Mouse (Mus musculus) macrophage (primary cell): ENCODE data around the gene Atf7. TPM values are rescaled to one million over a fixed set of nuclear protein-coding genes. Genes with fewer than 3 reads are reported as not detected.
A peak's percentile ranks its signal among the peaks of the same experiment; 100 is the strongest.

Experiments used
- H3K27ac ChIP-seq: fragments of 350-480 bp; formaldehyde crosslinking; 2 replicates; pipeline ENCODE4 v1.9.0; 2021
- H3K36me3 ChIP-seq: fragments of 350-480 bp; formaldehyde crosslinking; 2 replicates; pipeline ENCODE4 v1.9.0; 2021; ENCODE audit errors: inconsistent target
- H3K4me3 ChIP-seq: fragments of 350-480 bp; formaldehyde crosslinking; 2 replicates; pipeline ENCODE4 v1.9.0; 2021; ENCODE audit errors: inconsistent target
- H3K79me2 ChIP-seq: fragments of 350-480 bp; formaldehyde crosslinking; 2 replicates; pipeline ENCODE4 v1.9.0; 2021; ENCODE audit errors: inconsistent target
- WGBS: methylation state at CpG from one replicate; pipeline ENCODE4 v1.1.7; 2026; ENCODE audit warnings: inconsistent platforms; ENCODE audit not compliant: missing documents; 5-methylcytosine and 5-hydroxymethylcytosine counted together
- polyA plus RNA-seq: library from polyadenylated mRNA; stranded (reverse); fragments of 250-400 nt; gene quantifications from 3 replicates; pipeline ENCODE4 v1.2.4, GENCODE M21; 2018; ENCODE audit warnings: inconsistent platforms

The Atf7 gene
- polyA plus RNA-seq, 1 experiment from 2014 or later, result 59.3 TPM

DNA sequence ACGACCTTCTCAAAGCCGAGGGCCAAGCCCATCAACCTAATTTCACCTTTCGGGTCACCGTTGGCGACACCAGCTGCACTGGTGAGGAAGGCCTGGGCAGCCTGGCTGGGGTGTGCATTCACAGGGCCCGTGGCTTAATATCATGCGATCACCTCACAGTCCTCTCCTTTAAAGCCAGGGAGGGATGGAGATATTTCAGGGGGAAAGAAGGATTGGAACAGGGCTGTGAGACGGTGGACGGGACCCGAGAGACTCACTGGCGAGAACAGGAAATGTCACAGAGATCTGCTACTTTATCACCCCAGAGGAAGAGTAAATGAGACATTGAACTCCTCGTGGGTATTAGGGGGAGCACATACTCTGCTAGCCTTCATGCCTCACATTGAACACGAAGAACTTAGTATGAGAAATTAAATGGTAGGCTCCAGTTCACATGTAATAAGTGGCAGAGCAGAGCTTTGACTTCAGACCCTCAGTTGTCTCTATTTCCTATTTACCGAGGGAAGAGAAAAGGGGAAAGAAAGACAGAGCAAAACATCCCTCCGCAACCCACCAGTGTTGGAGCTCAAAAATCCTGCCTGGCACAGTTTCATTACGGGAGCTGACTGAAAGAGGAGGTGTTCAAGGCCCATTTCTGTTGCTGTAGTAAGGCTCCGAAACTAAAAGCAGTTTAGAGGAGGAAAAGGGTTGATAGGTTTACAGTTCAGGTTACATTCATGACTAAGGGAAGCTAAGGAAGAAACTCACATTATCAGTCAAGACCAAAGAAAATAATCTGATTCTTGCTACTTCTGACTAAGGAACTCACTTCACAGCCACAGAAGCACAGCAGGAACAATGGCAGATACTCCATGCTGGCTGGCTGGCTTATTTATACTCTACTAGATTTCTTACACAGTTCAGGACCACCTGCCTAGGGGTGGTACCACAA is 105.8 kb downstream of the Atf7 start:
- Histone ChIP-seq H3K27ac (peak overlapping the region; percentile 79), H3K79me2 (peaks cover 30% of the 10 kb centered on the region), H3K36me3 (peaks cover 23% of the 10 kb centered on the region), H3K4me3 (peak overlapping the region; percentile 80)
- WGBS, result 28% methylated on average over 15 of the region's 17 CpGs

DNA sequence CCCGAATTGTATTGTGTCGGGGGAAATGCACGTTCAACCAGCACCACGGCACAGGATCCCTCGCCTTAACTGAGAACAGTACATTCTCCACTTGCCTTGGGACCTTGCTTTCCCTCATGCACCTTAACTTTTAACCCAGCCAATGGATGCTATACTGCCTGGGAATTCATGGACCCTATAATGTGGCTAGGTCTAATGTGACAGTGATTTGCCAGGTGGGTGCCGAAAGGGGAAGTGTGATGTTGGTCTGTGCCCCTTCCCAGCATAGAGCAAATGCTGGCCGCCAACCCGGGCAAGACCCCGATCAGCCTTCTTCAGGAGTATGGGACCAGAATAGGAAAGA is 106.4 kb downstream of the Atf7 start:
- Histone ChIP-seq H3K79me2 (peaks cover 30% of the 10 kb centered on the region), H3K4me3 (peak overlapping the region; percentile 80), H3K36me3 (peaks cover 17% of the 10 kb centered on the region), H3K27ac (peak overlapping the region; percentile 79)
- whole genome bisulfite sequencing, result 0% methylated on average over 8 of the region's 9 CpGs

DNA sequence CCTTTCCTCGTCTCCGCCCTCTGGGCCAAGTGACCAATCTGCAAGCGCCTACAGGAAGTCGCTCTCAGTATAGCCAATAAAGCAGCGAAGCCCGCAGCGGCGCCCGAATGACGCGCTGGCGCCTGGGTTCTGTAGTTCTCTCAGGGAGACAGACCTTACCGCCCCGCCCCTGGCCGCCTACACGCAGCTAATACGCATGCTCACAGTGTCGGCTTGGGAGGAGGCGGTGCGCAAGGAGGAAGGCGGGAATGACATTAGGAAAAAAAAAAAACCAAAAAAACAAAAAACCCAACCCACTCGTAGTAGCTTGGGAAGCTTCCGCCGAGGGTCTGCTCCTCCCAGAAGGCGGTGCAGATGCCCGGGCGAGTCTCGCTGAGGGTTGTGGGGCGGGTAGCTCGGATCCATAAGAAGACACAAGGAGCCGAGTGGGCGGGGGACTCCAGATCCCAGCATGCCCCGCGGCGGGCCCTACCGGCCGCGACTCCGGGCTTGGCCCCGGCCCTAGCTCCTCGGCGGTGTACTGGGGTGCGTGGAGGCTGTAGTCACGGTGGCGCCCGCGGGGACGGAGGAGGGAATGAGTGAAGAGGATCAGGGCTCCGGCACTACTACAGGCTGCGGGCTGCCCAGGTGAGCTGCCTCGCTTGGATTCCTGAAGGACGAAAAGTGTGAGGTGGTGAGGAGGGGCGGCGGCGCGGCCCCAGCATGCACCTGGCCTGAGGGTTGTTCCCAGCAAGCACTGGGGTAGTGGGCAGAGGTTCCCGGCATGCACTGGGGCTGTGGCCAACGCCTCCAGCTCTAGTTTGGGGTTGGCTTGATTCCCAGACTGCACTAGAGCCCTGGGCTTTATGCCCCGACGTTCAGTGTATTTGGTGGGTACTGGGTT is 107.0 kb downstream of the Atf7 start, which contains the start of gene Tarbp2:
Gene Tarbp2, plus strand, starts transcription at position 217 of the 883 bp plus-strand sequence.
- under 1% methylated on average over 51 of the region's 60 CpGs for WGBS

DNA sequence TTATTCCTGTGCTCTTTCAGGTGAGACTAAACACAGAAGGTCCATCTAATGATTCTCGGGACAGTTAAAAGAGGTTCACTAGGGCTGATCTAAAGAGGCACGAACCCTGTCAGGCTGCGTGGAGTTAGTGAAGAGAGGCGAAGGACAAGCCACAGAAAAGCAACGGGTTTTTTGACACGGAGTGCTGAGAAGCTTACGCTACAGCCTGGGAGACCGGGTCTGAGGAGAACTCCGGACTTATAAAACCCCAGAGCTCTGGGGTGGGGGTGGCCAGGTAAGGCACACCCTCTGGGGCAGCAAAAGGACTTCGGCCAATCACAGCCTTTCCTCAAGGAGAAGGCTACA is 107.7 kb downstream of the Atf7 start:
- WGBS, result 0% methylated on average over 10 of the region's 10 CpGs
- Histone ChIP-seq H3K36me3 (peaks cover 12% of the 10 kb centered on the region; the same call in 1 of the 2 replicates), H3K27ac (peak overlapping the region; percentile 45), H3K4me3 (peak overlapping the region; percentile 80), H3K79me2 (peaks cover 30% of the 10 kb centered on the region)

More for the DNA sequence above, 107.0 kb downstream of the Atf7 start, which contains the start of gene Tarbp2:
- Histone ChIP-seq H3K36me3 (peaks cover 13% of the 10 kb centered on the region; the same call in 1 of the 2 replicates), H3K27ac (peak within 1 kb of the TSS; percentile 79), H3K79me2 (peaks cover 30% of the 10 kb centered on the region), H3K4me3 (peak within 1 kb of the TSS; percentile 80)

DNA sequence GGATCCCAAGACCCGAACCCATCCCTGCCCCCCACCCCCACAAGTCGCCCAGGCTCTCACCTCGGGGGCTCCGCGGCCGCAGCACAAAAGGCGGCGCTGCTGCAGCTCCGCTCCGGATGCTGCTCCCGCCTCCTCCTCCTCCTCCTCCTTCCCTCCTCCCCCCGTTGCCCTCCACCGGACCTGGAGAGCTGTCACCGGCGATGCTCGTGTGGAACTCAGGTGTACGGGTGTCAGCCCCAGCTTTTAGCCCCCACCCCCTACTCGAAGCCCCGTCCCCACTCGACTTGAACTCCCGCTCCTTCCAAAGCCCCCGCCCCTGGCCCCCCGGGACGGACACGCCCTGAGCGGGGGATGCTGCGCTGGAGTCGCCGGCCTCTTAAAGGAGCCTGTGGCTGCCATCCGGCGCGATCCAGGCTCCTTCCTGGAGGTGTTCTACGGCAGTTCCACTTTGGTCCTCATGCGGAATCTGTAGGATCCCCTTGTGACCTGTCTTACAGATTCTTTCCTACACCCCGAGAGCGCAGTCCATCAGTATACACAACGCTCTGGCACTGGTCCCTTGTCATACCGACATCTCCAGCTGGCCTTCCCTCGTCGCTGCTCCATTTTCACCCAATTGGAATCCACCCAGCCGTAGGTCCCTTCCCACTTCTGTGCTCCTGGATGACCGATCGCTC is 108.4 kb downstream of the Atf7 start, which contains the start of gene Map3k12:
Gene Map3k12, minus strand, starts transcription at position 337 of the 677 bp plus-strand sequence.
- peak within 1 kb of the TSS; percentile 45 for H3K27ac ChIP-seq
- peaks cover 5% of the 10 kb centered on the region; the same call in 1 of the 2 replicates for H3K36me3 ChIP-seq
- 1% methylated on average over 42 of the region's 43 CpGs for WGBS
- H3K79me2 ChIP-seq, result peaks cover 30% of the 10 kb centered on the region
- peak within 1 kb of the TSS; percentile 80 for H3K4me3 ChIP-seq

DNA sequence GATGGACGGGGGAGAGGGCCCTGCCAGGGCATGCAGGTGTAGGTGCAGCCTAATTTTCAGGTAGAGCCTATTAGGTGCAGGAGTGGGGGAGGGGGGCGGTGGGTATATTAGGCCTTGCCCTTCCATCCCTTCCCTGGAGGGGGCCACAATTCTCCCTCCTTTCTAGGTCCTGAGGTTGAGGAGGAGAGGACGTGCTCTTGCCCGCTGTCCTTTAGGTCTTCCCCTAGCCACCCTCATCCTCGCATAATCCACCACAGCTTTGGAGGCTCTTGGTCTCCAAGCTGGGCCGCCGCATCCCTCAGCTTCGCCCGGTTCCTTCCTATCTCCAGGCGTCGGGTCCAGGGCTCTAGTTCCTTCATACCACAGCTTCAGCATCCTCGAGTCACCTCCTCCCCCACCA is 109.0 kb downstream of the Atf7 start:
- no peaks in the 10 kb centered on the region for H3K36me3 ChIP-seq
- 13% methylated on average over 12 of the region's 12 CpGs for WGBS
- H3K4me3 ChIP-seq, result peak overlapping the region; percentile 80
- H3K79me2 ChIP-seq, result peaks cover 26% of the 10 kb centered on the region
- H3K27ac ChIP-seq, result no peak overlapping the region

DNA sequence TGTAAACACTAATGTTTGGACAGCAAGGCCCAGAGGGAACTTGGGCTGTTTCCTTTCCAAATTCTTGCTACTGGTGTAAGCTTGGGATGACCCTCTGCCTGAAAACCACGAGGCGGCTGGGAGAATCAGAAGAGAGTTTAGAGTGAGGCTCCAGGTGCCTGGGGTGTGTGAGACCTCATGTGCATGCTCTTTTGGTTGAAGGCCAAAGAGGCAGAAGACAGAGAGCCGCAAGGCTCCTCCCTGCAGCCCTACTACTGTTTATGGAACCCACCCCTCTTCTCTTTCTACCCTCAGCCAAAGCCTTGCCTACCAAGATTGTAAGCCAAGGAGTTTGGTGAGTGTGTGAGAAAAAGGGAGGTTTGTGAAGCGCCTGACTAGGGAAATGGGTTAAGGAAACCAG is 109.5 kb downstream of the Atf7 start:
- Histone ChIP-seq H3K36me3 (no peaks in the 10 kb centered on the region), H3K79me2 (peaks cover 21% of the 10 kb centered on the region), H3K27ac (no peak overlapping the region), H3K4me3 (peak overlapping the region; percentile 80; the same call in 1 of the 2 replicates)
- WGBS, result 95% methylated on average over 4 of the region's 4 CpGs

DNA sequence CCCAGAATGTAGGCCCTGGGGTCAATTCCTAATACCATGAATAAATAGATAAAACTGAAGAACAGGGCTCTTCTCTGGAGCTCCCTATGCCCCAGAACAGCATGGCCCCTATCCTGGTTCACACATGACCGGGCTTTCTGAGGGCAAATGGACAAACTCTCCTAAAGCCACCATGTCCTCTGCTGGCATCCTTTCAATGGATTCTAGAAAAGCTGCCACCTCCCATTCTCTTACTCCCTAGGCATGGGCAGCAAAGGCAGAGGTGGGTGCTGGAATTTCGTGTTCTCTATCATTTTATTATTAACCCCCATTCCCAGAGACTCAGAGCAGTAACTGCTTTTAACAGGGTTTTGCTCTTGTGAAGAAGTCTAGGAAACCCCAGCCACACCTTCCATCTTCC is 110.0 kb downstream of the Atf7 start:
- Histone ChIP-seq H3K27ac (no peak overlapping the region), H3K36me3 (no peaks in the 10 kb centered on the region), H3K79me2 (peaks cover 16% of the 10 kb centered on the region), H3K4me3 (no peak overlapping the region)
- WGBS, result 100% methylated on average over 2 of the region's 2 CpGs

DNA sequence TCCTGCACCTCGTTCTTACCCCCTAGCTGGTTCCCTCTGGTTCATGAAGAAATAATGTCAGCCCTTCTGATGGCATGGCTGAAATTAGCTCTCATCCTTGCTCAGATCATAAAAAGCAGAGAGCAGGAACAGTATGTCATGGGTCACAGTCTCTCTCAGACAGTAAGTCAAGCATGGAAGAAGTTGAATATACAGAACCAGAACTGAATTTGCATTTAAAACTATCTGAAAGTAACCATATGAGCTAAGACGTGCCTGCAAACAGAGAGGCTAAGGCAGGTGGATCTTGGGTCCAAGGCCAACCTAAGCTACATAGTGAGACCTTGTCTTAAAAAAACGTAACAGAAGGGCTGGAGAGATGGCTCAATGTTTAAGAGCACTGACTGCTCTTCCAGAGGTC is 112.3 kb downstream of the Atf7 start:
- Histone ChIP-seq H3K27ac (no peak overlapping the region), H3K4me3 (no peak overlapping the region), H3K79me2 (peaks cover 19% of the 10 kb centered on the region), H3K36me3 (no peaks in the 10 kb centered on the region)
- WGBS, result 82% methylated on average over 3 of the region's 3 CpGs

DNA sequence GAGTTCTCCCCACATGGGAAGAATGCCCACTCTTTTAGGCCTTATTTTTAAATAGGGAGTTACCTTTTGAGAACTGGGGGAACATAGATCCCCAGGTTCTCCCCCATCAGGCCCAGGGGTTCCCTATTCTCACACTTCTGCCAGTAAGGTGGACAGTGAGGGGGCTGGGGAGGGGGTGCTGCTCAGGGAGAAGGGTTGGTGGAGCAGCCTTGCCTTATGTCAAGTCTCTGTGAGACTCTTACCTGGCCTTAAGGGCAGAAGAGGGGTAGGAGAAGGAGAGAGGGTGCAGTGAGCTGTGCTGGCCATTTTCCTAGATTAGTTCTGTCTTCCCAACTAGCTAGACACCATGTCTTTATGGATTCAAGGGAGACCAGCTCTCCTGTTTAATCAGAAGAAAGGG is 112.8 kb downstream of the Atf7 start:
- no peak overlapping the region for H3K4me3 ChIP-seq
- no peaks in the 10 kb centered on the region for H3K36me3 ChIP-seq
- no peak overlapping the region for H3K27ac ChIP-seq
- peaks cover 19% of the 10 kb centered on the region for H3K79me2 ChIP-seq

DNA sequence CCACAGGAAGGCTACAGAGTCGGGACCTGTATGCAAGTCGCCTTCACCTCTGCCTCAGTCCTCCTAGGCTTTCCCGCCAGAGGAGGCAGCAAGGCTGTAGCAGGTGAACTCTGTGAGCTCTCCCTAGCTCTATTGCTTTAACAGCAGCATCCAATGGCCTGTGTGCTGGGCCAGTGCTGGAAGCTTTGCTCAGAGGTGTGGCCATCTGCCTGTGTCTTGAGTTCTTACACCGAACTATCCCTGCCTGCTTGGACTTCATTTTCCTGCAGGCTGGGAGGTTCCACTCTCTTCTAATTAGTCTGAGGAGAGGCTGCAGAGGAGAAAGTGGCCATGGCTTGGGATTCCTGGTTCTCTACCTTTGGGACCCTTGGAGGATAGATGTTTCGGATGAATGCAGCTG is 113.3 kb downstream of the Atf7 start:
- Histone ChIP-seq H3K4me3 (no peak overlapping the region), H3K79me2 (peaks cover 19% of the 10 kb centered on the region), H3K36me3 (no peaks in the 10 kb centered on the region), H3K27ac (no peak overlapping the region)
- 92% methylated on average over 5 of the region's 5 CpGs for WGBS

DNA sequence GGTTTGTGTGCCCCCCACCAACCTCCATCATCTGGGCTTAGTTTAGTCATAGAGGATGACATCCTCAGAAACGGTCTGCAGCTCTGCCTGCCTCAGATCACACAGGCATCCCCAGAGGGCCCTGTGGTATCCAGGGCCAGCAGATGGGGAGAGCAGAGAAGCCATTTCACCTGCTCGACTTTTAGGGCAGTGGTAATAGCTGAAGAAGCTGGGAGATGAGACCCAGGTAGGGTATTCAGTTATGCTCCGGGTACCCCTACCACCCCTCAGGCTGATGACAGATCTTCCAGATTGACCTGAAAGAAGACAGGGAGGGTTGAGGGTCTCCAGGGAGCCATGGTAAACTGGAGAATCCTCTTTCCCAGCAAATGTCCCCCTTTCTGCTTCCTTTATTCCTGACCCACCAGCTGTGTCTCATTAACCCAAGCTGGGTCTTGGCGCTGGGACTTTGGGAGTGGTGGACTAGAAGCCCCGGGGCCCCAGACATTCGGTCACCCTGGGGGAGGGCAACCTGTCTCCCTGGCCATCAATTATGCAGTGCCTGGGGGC is 113.9 kb downstream of the Atf7 start:
- Histone ChIP-seq H3K79me2 (peaks cover 19% of the 10 kb centered on the region), H3K4me3 (no peak overlapping the region), H3K27ac (no peak overlapping the region), H3K36me3 (no peaks in the 10 kb centered on the region)
- WGBS, result 76% methylated on average over 6 of the region's 6 CpGs

DNA sequence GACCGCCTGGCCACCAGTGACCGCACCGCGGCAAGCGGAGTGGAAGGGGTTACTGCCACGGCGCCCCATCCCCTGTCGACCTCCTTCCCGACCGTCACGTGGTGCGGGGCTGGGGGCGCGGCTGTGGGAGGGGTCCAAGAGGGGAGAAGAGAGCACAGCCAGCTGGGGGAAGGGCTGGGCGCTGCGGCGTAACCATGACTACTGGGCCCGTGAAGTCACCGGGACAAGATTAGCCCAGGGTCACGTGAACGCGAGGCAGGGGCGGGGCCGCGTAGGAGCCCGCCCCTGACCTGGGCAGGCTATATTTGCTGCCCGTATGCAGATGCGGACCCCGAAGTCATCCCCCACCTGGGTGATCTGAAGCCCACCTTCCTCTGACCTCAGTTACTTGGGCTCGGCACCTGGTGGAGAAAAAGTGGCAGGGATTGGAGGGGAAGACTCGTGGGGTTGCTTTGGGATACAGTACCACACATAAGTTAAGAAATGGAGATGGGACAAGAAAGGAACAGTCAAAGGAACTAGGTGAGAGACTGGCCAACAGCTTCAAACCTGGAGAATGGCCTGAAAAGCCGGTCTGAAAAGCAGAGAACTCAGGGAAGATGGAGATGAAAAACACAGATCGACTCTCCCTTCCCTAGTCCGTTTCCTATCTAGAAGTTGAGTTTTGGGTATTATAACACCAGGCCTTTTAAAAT is 114.5 kb downstream of the Atf7 start:
- Histone ChIP-seq H3K79me2 (peaks cover 19% of the 10 kb centered on the region), H3K4me3 (peak overlapping the region; percentile 46), H3K36me3 (no peaks in the 10 kb centered on the region), H3K27ac (peak overlapping the region; percentile 62)
- 7% methylated on average over 34 of the region's 34 CpGs for WGBS
